Mouse (Mus musculus) cerebellum, adult 2 months (tissue): ENCODE data around the gene Rad52. TPM values are rescaled to one million over a fixed set of nuclear protein-coding genes. Genes with fewer than 3 reads are reported as not detected.
A peak's percentile ranks its signal among the peaks of the same experiment; 100 is the strongest.

Experiments used
- DNase-seq, 2 experiments: peaks; one replicate each; pipeline ENCODE4 v3.0.0; 2021
- H3K27ac ChIP-seq: fragments of 200-500 bp; 2 replicates; pipeline ENCODE4 v1.5.1; 2012; ENCODE audit warnings: low read length, control low read depth, inconsistent platforms; ENCODE audit not compliant: insufficient read depth
- H3K27me3 ChIP-seq: fragments of 200-500 bp; 2 replicates; pipeline ENCODE4 v1.6.1; 2012; ENCODE audit warnings: inconsistent platforms, mild to moderate bottlenecking, low read length, moderate library complexity; ENCODE audit not compliant: control insufficient read depth, insufficient read depth
- H3K4me1 ChIP-seq: fragments of 200-500 bp; 2 replicates; pipeline ENCODE4 v1.6.1; 2011; ENCODE audit warnings: low read length; ENCODE audit not compliant: control insufficient read depth, insufficient read depth
- H3K4me3 ChIP-seq: fragments of 200-500 bp; replicated peaks from 2 replicates; pipeline ENCODE3; 2011; ENCODE audit warnings: mild to moderate bottlenecking, low read depth, low read length, control low read depth; ENCODE audit not compliant: insufficient read depth
- CTCF ChIP-seq: fragments of 200-500 bp; IDR thresholded peaks from 2 replicates; pipeline ENCODE4 v1.5.1; 2011; ENCODE audit warnings: low read depth, mild to moderate bottlenecking, control low read depth, low read length, moderate library complexity, borderline replicate concordance; ENCODE audit not compliant: insufficient read depth
- POLR2A ChIP-seq: fragments of 200-500 bp; IDR thresholded peaks from 2 replicates; pipeline ENCODE4 v1.6.1; 2011; ENCODE audit warnings: low read length, control low read depth, borderline replicate concordance; ENCODE audit not compliant: insufficient read depth
- WGBS: fragments of 180-500 bp; shearing (Covaris S2); methylation state at CpG from one replicate; pipeline ENCODE4 v1.1.7; 2018; 5-methylcytosine and 5-hydroxymethylcytosine counted together
- polyA plus RNA-seq: library from polyadenylated mRNA; depleted of rRNA; stranded (reverse); fragments of >200 nt; gene quantifications from 2 replicates; pipeline ENCODE4 v1.2.3, GENCODE M21; 2012; rRNA removed

Rad52 gene
- polyA plus RNA-seq, 1 experiment, result 62.6 TPM

DNA sequence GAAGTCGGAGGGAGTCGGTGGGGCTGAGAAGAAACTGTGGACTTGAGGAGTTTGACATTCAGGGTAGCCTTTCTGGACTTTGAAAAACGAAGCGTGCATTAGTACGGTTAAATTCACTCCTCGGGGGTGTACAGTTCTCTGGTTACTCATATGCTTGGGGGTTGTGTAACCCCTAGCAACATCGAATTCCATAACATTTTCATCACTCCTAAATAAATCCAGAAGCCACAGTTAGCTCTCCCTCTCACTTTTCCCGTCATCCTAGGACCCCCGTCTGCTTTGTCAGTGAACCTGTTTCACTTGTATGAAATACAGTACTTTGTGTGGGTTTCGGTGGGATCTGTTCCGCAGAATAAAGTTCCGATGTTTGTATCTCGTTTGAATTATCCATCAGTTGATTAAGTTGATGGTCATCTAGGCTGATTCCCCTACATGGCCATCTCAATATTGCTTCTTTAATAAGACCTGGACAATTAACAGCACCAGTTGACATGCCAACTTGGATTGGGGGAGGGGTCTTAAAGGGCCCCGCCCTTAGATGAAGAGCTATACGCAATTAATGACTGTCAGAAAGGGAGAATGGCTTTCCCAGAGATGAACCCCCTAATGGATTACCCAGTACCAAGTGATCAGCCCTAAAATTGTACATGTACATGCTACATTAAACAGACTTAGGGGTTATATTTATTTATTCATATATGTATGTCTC, 737 bp downstream of the Rad52 start:
- Histone ChIP-seq H3K27me3 (no peaks in the 10 kb centered on the region), H3K27ac (peak overlapping the region; percentile 82), H3K4me1 (peaks cover 9% of the 10 kb centered on the region), H3K4me3 (peak overlapping the region; percentile 90)
- no peak for TF ChIP-seq CTCF
- TF ChIP-seq POLR2A, result no peak
- DNase-seq, result no peak
- 7% methylated on average over 15 of the region's 15 CpGs for WGBS

DNA sequence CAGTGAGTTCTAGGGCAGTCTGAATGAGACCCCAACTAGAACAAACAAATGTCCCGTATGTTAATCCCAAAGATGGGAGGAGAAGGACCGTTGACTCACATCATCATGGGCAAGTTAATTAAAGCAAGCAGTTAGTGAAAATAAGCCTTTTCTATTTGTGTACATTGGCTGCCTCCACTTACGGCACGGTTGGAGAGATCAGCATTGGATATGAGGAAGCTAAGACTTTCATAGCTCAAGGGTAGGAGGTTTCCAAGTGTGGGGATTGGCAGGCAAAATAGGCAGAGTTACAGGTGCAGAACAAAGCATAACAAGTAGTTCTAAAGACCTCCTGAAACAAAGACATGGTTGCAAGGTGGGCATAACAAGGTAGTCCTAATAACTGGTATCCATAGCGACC, 3.0 kb downstream of the Rad52 start:
- no peak for TF ChIP-seq POLR2A
- TF ChIP-seq CTCF, result no peak
- peaks cover 14% of the 10 kb centered on the region for H3K4me1 ChIP-seq
- no peak overlapping the region for H3K27ac ChIP-seq
- 74% methylated on average over 5 of the region's 5 CpGs for WGBS
- no peak for DNase-seq
- H3K27me3 ChIP-seq, result no peaks in the 10 kb centered on the region
- no peak overlapping the region for H3K4me3 ChIP-seq

GRCm38 (mm10) chr6:119912046-119912445, 9.5 kb downstream of the Rad52 start:
- no peak overlapping the region for H3K27ac ChIP-seq
- H3K4me1 ChIP-seq, result peaks cover 20% of the 10 kb centered on the region
- H3K4me3 ChIP-seq, result no peak overlapping the region
- no peak for DNase-seq
- no peak for TF ChIP-seq CTCF
- no peak for TF ChIP-seq POLR2A
- H3K27me3 ChIP-seq, result no peaks in the 10 kb centered on the region
- 88% methylated on average over 5 of the region's 5 CpGs for WGBS

GRCm38 (mm10) chr6:119915710-119916109, 13.2 kb downstream of the Rad52 start:
- Histone ChIP-seq H3K27ac (no peak overlapping the region), H3K4me3 (no peak overlapping the region), H3K4me1 (peaks cover 23% of the 10 kb centered on the region), H3K27me3 (no peaks in the 10 kb centered on the region)
- no peak for DNase-seq
- TF ChIP-seq POLR2A, result no peak
- TF ChIP-seq CTCF, result no peak
- WGBS, result 92% methylated on average over 5 of the region's 5 CpGs

- TF ChIP-seq CTCF, result no peak
- Histone ChIP-seq H3K4me1 (peaks cover 20% of the 10 kb centered on the region), H3K27me3 (no peaks in the 10 kb centered on the region), H3K27ac (peak overlapping the region; percentile 75), H3K4me3 (no peak overlapping the region)
- WGBS, result 25% methylated on average over 16 of the region's 16 CpGs
- peak; percentile 78 to 86 for DNase-seq
Measured at GRCm38 (mm10) chr6:119918561-119919181, 16.2 kb downstream of the Rad52 start.

GRCm38 (mm10) chr6:119922136-119922535, 19.6 kb downstream of the Rad52 start:
- 85% methylated on average over 3 of the region's 3 CpGs for WGBS
- Histone ChIP-seq H3K4me1 (peaks cover 21% of the 10 kb centered on the region), H3K27ac (no peak overlapping the region), H3K27me3 (no peaks in the 10 kb centered on the region), H3K4me3 (no peak overlapping the region)
- DNase-seq, result no peak
- TF ChIP-seq POLR2A, result no peak
- no peak for TF ChIP-seq CTCF

- peaks cover 21% of the 10 kb centered on the region for H3K4me1 ChIP-seq
- TF ChIP-seq POLR2A, result no peak
- TF ChIP-seq CTCF, result no peak
- H3K27ac ChIP-seq, result no peak overlapping the region
- WGBS, result 86% methylated on average over 4 of the region's 4 CpGs
- H3K27me3 ChIP-seq, result no peaks in the 10 kb centered on the region
- no peak overlapping the region for H3K4me3 ChIP-seq
- DNase-seq, result no peak
Measured at GRCm38 (mm10) chr6:119922544-119922943, 20.0 kb downstream of the Rad52 start.

- no peak overlapping the region for H3K27ac ChIP-seq
- no peak overlapping the region for H3K4me3 ChIP-seq
- peaks cover 12% of the 10 kb centered on the region for H3K4me1 ChIP-seq
- WGBS, result 32% methylated on average over 4 of the region's 4 CpGs
- TF ChIP-seq POLR2A (no peak), CTCF (peak; percentile 69)
- peak; percentile 36 to 61 for DNase-seq
- no peaks in the 10 kb centered on the region for H3K27me3 ChIP-seq
Measured at GRCm38 (mm10) chr6:119924235-119925005, 21.9 kb downstream of the Rad52 start.

Other genes starting within 250 kb of the Rad52 start
- gene Erc1, start 54.5 kb upstream of the Rad52 start, polyA plus RNA-seq, result 44.3 and 50.1 TPM in 2 replicates
- gene Wnk1, start 136.0 kb downstream of the Rad52 start, polyA plus RNA-seq, result 252 and 288 TPM in 2 replicates
- gene Ninj2, start 190.7 kb downstream of the Rad52 start, polyA plus RNA-seq, result 9.7 and 11.7 TPM in 2 replicates